Mouse (Mus musculus) bone marrow macrophage, adult 2 months (primary cell): Measurements from ENCODE around the gene Myo6. TPM values are rescaled to one million over a fixed set of nuclear protein-coding genes. Genes with fewer than 3 reads are reported as not detected.

ENCODE experiments used
- H3K27ac ChIP-seq: 2 replicates; pipeline ENCODE4 v1.5.1; 2012; ENCODE audit warnings: low read depth, low read length; ENCODE audit not compliant: insufficient read depth
- H3K4me1 ChIP-seq: 2 replicates; pipeline ENCODE4 v1.6.1; 2012; ENCODE audit warnings: low read length; ENCODE audit not compliant: control insufficient read depth, insufficient read depth
- H3K4me3 ChIP-seq: 2 replicates; pipeline ENCODE4 v1.5.1; 2012; ENCODE audit warnings: mild to moderate bottlenecking, low read length, moderate library complexity; ENCODE audit not compliant: insufficient read depth
- CTCF ChIP-seq: IDR thresholded peaks from 2 replicates; pipeline ENCODE4 v1.5.1; 2012; ENCODE audit warnings: low read depth, mild to moderate bottlenecking, low read length, moderate library complexity
- POLR2A ChIP-seq: IDR thresholded peaks from 2 replicates; pipeline ENCODE4 v1.6.1; 2012; ENCODE audit warnings: mild to moderate bottlenecking, low read depth, low read length, borderline replicate concordance
- polyA plus RNA-seq: library from polyadenylated mRNA; stranded (reverse); fragments of >200 nt; gene quantifications from 2 replicates; pipeline ENCODE4 v1.2.4, GENCODE M21; 2012; ENCODE audit not compliant: missing spikeins, insufficient read depth, insufficient read length

The Myo6 gene
- polyA plus RNA-seq, 1 experiment = 2.5 TPM

GRCm38 (mm10) chr9:80165690-80166089 is 859 bp downstream of the Myo6 start:
- TF ChIP-seq CTCF (no peak), POLR2A (no peak)
- Histone ChIP-seq H3K4me3 (no peak overlapping the region), H3K27ac (no peak overlapping the region), H3K4me1 (peaks cover 11% of the 10 kb centered on the region)

- H3K4me1 ChIP-seq = peaks cover 11% of the 10 kb centered on the region
- H3K27ac ChIP-seq = no peak overlapping the region
- H3K4me3 ChIP-seq = no peak overlapping the region
- no peak for TF ChIP-seq CTCF
- no peak for TF ChIP-seq POLR2A
Observed at GRCm38 (mm10) chr9:80166425-80166824, 1.6 kb downstream of the Myo6 start.

- Histone ChIP-seq H3K4me1 (peaks cover 11% of the 10 kb centered on the region), H3K4me3 (no peak overlapping the region), H3K27ac (no peak overlapping the region)
- no peak for TF ChIP-seq POLR2A
- TF ChIP-seq CTCF = no peak
Observed at GRCm38 (mm10) chr9:80167089-80167488, 2.3 kb downstream of the Myo6 start.

GRCm38 (mm10) chr9:80169551-80169950 is 4.7 kb downstream of the Myo6 start:
- Histone ChIP-seq H3K4me3 (no peak overlapping the region), H3K4me1 (no peaks in the 10 kb centered on the region), H3K27ac (no peak overlapping the region)
- TF ChIP-seq CTCF (no peak), POLR2A (no peak)

GRCm38 (mm10) chr9:80171241-80171640 is 6.4 kb downstream of the Myo6 start:
- Histone ChIP-seq H3K27ac (no peak overlapping the region), H3K4me1 (no peaks in the 10 kb centered on the region), H3K4me3 (no peak overlapping the region)
- TF ChIP-seq POLR2A (no peak), CTCF (no peak)

- Histone ChIP-seq H3K4me1 (no peaks in the 10 kb centered on the region), H3K4me3 (no peak overlapping the region), H3K27ac (no peak overlapping the region)
- TF ChIP-seq CTCF (no peak), POLR2A (no peak)
Observed at GRCm38 (mm10) chr9:80172396-80173222, 7.8 kb downstream of the Myo6 start.

GRCm38 (mm10) chr9:80173629-80174028 is 8.8 kb downstream of the Myo6 start:
- Histone ChIP-seq H3K4me3 (no peak overlapping the region), H3K4me1 (no peaks in the 10 kb centered on the region), H3K27ac (no peak overlapping the region)
- no peak for TF ChIP-seq CTCF
- TF ChIP-seq POLR2A = no peak

GRCm38 (mm10) chr9:80176696-80177478 is 12.1 kb downstream of the Myo6 start:
- H3K4me1 ChIP-seq = no peaks in the 10 kb centered on the region
- H3K4me3 ChIP-seq = no peak overlapping the region
- TF ChIP-seq POLR2A (no peak), CTCF (no peak)
- H3K27ac ChIP-seq = no peak overlapping the region

GRCm38 (mm10) chr9:80178670-80179069 is 13.8 kb downstream of the Myo6 start:
- Histone ChIP-seq H3K4me1 (no peaks in the 10 kb centered on the region), H3K27ac (no peak overlapping the region), H3K4me3 (no peak overlapping the region)
- TF ChIP-seq CTCF (no peak), POLR2A (no peak)

GRCm38 (mm10) chr9:80179688-80180087 is 14.9 kb downstream of the Myo6 start:
- Histone ChIP-seq H3K4me3 (no peak overlapping the region), H3K27ac (no peak overlapping the region)
- TF ChIP-seq CTCF (no peak), POLR2A (no peak)

More at GRCm38 (mm10) chr9:80179688-80180087, 14.9 kb downstream of the Myo6 start:
- no peaks in the 10 kb centered on the region for H3K4me1 ChIP-seq
